Mouse (Mus musculus): ENCODE measurements around the gene S100a4.

DNA sequence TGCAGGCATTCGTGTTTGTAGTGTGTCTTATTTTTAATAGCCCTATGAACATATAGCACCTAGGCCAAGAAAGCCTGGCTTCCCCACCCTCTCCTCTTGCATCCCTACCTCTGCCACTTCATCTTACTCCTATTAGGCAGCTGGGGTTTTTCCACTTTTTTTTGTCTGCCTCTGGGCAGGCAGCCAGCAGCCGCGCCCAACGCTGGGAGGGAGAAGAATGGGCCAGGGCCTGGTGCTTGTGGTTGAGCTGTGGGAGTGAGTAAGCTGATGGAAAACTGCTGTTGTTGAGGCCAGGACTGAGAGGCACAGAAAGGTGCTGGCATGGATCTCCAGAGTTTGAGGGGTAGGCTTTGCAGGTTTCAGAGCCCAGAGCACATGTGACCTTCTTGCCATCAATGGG, 845 bp downstream of the S100a4 start:
- TF ChIP-seq CTCF (IDR thresholded peaks at IDR 0.05; ENCODE audit: borderline replicate concordance, insufficient read depth, low read length), result no peak
- TF ChIP-seq POLR2A (IDR thresholded peaks at IDR 0.05; ENCODE audit: low read depth, low read length), result peak; percentile 49; the same call in 1 of the 2 replicates

Data from embryonic fibroblast, embryonic 13.5 days (primary cell).